Mouse (Mus musculus): ENCODE data around the gene Zdhhc19.
A peak's percentile ranks its signal among the peaks of the same experiment; 100 is the strongest.

The Zdhhc19 gene

DNA sequence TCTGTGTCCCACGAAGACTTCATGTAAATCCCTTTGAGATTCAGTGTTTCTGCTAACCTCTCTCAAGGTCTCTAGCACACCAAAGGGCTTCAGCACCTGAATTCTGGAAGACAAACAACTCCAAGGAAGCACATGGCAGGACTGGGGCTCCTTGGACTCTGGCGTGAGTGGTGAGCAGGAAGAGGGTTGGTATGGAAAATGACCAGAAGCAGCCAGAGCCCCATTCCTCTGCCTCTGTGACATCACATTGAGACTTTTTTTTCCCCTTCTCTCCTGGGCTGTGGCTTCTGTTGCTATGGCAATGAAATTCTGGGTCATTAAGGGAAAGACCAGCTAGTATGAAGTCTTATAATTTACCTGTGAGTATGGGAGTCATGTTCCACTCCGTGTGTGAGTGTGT lies at the start of gene Zdhhc19:
Gene Zdhhc19 (plus strand): TSS at position 301 of the 400 bp plus-strand sequence.
- DNase-seq = no peak

DNA sequence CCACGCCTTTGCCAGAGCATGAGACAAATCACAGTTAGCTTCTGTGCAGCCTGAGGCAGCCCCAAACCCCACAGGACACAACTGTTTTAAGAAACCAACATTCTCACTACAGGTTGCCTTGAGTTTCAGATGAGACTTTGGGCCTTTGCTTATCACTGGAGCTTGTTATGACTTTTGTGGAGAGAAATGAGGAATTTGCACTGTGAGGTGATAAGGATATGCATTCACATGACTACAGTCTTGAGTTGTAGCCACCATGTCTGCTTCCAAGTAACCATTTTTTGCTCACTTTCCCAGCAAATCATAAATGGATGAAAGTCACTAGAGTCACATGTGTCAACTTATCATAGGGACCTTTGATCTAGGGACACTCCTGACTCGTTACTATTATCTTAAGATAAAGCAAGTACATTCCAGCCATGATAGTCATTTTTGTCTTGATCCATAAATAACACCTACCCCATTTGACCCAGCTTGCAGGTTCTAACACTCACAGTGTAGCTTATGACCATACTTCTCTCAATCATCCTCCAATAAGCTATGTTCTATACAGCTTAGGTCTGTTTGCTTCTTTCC lies 49.4 kb upstream of the Zdhhc19 start:
- no peak for DNase-seq

DNA sequence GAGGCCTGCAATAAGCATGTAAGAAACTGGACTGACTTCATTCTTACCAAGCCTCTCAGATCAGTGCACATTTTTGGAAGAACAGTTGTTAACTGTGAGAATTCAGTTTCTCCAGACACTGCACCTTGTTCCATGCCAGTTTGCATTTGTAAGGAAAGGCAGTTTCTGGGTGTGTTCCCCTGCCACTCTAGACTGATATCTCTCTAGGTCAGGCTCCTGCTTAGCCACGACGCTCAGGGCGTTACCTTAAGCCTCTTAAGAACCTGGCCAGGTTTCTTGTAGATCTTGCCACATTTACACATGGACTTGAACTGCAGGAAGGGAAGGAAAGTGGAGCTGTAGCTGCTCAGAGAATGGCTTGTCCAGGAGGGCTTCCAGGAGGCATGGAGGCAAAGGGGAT lies 46.4 kb upstream of the Zdhhc19 start:
- DNase-seq = no peak

DNA sequence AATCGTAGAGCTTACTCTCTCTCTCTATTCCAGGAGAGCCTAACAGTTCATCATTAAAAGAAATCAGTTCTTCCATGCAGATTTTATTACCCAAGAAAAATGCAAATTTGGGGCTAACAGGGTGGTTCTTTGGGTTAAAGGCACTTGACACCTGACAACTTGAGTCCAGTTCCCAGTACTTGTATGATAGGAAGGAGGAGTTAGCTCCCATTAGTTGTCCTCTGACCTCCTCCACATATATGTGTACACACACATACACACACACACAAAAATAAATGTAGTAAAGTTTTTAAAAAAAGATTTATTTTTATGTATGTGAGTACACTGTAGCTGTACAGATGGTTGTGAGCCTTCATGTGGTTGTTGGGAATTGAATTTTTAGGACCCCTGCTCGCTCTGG lies 45.9 kb upstream of the Zdhhc19 start:
- no peak for DNase-seq

DNA sequence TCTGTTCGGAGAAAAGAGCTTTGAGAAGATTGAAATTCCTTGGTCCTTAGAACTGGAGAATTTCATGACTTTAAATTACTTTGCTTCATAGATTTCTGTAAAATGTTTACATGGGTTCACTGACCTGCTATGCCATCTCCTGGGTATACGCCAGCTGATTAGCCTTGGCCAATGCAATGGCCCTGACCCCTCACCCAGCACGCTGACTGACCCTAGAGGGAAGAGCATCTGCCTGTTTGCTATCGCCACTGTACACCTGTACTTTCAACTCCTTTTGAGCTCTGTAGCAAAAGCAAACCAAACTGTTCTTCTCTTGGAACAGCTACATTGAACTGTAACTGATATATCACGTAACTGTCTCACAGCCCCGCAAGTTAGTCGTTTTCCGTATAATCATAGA lies 43.0 kb upstream of the Zdhhc19 start:
- DNase-seq = no peak

DNA sequence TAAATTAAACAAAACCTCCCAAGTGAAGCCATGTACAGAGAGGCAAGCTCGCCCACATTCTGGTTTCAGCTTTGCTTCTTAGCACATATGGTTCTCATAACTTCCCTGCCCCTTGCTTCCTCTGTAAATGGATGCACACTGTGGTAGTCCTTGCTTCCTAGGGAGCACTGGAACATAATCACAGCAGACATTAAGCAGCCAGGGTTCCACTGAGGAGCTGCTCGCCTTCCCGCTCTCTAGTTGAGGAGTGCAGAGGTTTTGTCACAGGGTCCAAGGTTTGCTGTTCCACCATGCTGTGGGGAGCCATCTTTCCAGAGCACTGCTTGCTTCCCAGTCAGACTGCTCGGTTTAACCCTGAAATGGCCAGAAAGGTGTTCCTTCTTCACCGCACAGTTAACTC lies 41.4 kb upstream of the Zdhhc19 start:
- no peak for DNase-seq

DNA sequence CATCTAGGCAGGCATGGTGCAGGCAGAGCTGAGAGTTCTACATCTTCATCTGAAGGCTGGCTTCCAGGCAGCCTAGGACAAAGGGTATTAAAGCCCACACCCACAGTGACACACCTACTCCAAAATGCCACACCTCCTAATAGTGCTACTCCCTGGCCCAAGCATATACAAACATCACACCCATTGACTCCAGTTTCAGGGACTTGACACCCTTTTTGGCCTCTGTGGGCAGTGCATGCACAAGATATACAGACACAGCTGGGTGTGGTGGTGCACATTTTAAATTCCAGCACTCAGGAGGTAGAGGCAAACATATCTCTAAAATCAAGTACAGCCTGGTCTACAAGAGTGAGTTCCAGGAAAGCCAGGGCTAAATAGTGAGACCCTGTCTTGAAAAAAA lies 40.0 kb upstream of the Zdhhc19 start:
- no peak for DNase-seq

DNA sequence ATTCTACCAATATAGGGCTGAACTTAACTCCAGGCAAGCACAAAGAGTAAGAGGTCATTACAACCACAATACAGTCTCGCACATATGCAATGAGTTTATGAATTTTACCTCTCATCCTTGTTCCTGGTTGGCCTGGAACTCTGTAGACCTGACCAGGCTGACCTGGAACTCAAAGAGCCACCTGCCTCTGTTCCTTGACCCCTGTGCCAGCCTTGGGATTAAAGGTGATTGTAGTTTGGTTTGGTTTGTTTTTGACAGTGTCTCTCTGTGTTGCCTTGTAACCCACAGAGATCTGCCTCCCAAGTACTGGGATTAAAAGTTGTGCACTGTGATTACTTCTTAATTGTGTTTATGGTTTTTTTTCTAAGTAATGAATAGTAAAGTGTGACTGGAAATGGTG lies 39.3 kb upstream of the Zdhhc19 start:
- no peak for DNase-seq

DNA sequence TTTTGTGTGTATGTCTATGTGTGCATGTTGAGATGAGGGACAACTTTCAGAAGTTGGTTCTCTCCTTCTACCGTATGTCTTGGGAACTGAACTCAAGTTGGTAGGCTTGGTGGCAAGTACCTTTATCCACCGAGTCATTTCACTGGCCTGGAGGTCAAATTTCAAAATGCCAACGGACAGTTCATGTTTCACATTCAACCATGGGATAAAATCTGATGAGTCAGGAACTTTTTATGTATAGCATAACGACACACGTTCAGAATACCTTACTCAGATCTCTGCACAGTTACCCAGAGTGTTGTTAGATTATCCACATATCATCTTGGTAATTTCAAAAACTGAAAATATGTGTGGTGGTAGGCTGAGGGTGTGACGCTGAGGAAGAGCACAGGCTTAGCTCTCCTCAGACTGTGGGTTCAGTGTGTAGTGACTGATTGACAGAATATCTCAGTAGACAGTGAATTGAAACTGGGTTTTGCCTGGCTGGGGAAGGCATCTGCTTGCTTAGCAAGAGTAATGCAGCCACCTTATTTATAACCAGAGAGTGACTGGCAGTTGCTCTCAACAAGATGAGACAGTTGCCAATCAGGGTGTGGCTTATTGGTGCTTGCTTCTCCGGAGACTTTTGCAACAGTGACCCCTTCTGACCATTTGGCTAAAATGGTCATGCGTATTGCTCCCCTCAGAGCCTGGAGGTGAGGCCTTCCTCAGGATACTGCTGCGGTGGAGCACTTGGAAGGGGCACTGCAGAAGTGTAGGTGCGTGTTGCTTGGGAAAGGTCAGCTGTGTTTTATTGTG lies 38.3 kb upstream of the Zdhhc19 start:
- DNase-seq = peak; percentile 50 to 56

DNA sequence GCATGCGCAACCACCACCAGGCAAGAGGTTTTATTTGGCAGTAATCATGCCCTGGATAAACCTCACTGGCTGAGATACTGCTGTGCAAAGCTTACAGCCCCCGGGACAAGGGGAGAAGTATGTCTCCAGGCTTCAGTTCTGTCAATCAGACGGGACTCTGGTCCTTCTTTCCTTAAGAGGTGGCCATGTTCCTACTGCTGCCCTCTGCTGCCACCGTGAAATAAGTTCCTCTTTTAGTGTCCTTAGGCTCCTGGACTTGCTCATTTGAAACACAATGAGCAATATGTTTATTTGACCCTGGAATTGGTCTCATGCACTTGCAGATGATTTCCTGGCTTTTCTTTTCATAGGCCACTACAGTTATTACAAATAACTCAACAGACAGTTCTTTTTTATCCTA lies 35.5 kb upstream of the Zdhhc19 start:
- no peak for DNase-seq

DNA sequence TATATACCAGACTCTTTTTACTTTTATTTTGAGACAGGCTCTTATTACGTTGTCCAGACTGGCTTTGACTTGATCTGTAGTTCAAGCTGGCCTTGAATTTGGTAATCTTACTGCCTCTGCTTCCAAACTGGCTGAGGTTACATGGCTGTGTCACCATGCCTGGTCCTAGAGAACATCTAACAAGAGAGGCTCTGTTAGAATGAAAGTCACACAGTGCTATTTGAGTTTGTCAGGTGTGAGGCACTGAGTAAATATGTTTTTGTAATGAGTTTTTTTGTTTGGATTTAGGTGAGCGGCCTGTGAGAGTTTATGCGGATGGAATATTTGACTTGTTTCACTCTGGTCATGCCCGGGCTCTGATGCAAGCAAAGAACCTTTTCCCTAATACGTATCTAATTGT lies 34.4 kb upstream of the Zdhhc19 start:
- no peak for DNase-seq

DNA sequence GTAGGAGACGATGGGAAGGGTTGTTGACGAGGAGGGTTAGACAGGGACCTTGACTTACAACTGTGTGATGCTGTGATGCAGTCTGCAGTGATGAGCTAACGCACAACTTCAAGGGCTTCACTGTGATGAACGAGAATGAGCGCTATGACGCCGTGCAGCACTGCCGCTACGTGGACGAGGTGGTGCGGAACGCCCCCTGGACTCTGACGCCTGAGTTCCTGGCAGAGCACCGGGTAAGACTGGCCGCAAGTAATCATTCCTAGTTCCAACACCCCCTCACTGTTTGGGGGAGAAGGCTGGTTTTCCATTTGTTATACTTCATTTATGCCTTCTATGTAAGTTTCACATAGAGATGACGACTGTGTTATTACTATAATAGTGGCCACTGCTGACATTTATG lies 33.1 kb upstream of the Zdhhc19 start:
- no peak for DNase-seq

DNA sequence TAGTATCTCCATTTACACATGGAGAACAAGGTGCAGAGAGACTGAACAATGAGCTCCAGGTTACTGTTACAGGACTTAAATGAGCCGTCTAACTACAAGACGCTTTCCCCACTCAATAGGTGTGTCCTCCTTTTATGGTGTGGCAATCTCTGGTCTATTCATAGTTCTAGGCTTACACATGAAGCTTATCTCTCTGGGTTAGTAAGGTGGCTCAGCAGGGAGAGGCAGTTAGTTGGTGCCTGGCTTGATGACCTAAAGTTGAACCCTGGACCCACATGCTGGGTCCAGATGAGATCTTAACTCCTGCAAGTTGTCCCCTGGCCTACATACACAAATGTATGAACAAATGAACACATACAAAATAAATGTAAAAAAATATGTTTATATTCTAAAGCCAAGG lies 32.6 kb upstream of the Zdhhc19 start:
- DNase-seq = no peak

DNA sequence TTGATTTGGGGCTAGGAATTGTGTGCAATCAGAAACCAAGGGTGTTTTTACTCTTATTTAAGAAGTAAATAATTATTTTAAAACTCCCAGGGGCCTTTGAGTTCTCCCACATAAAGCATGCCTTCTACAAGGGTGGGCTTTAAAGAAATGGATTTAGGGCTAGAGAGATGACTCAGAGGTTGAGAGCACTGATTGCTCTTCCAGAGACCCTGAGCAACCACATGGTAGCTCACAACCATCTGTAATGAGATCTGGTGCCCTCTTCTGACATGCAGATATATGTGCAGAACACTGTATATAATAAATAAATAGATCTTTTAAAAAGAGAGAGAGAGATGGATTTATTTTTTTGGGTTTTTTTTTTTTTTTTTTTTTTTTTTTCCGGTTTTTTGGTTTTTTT lies 31.2 kb upstream of the Zdhhc19 start:
- DNase-seq = no peak

DNA sequence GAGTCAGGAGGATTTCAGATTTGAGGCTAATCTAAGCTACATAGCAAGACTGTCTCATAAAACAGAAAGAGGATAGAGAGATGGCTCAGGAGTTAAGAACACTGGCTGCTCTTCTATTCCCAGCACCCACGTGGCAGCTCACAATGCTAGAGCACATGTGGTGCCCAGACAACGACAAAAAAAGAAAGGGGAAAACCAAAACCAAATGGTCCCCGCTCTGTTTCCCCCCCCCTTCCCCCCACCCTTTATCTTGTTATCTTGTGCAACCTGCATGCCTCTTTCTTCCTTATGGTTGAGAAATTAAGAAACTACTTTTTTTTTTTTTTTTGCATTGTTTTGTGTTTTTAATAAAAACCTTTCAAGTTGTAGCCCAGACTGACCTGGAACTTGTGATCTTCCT lies 27.6 kb upstream of the Zdhhc19 start:
- no peak for DNase-seq

DNA sequence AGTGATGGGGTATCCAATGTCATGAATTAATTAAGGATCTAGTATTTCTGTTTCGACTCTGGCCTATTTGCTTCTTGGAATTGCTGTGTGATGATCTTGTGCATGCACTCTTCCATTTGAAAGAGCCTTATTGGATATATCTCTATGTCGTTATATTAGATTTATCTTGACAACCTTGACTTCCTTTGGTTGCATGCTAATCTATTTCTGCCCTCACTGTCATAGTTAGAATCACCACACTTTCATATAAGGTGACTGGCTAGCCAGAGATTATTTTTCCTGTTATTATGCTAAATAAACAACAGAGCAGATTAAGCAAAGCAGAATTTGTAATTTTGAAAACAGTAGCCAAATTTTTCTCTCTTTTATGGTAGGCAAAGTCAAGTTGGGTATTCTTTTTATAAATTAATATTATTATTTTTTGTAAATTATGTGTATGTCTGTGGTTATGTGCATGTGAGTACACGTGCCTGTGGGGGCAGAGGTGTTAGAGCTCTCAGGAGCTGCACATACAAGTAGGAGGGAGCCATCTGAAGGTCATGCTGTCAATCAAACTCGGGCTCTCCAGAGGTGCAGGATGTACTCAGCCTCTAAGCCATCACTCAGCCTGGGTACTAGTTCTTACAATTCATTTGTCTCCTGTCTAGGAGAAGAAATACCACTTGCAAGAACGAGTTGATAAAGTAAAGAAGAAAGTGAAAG lies 26.5 kb upstream of the Zdhhc19 start:
- DNase-seq = no peak

DNA sequence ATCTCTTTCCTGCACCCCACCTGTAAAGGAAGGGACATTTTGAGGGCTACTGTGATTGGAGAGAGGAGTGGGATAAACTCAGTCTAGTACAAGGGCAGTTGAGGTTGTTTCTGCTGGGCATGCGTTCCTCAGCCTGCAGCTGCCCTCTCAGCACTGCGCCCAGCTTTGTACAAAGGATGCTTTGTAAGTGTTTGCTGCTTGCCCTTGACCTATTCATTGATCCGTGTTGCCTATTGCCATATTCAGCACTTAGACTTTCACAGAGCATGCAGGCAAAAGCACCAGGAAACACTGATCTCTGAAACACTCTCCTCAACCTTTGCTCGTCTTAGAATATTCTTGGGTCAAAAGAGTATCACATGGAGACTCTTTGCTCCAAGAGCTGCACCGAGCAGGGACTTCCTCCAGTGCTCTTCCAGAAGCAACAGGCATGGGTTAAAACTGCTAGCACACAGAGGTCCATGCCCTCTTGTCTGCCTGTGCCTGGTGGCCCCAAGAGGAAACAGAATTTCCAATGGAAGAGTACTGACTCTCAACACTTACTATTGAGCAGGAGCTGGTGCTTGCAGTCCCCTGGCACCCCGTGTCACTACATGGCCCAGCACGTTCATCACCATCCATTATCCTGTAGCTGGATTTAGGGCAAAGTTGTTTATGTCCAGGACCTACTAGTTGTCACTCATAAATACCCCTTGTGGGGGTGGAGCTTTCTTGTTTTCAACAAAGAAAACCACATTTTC lies 23.6 kb upstream of the Zdhhc19 start:
- no peak for DNase-seq

DNA sequence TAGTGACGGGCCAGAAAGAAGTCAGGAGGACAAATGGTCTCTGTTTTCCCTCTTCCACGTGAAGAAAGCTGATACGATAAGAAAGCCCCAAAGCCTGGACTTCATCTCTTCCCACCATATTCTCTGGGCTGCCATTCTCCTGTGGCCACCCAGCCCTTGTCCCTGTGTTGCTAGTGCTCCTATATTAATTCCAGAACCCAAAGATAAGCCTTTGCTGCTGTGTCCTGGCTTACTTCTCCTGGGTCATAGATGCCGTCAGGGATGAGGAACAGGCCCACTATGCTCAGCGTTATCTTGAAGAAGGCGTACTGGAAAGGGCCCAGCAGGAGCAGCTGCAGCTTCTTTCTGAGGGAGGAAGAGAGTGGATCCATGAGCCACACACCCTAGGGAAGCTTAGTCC lies 18.8 kb upstream of the Zdhhc19 start:
- DNase-seq = no peak

DNA sequence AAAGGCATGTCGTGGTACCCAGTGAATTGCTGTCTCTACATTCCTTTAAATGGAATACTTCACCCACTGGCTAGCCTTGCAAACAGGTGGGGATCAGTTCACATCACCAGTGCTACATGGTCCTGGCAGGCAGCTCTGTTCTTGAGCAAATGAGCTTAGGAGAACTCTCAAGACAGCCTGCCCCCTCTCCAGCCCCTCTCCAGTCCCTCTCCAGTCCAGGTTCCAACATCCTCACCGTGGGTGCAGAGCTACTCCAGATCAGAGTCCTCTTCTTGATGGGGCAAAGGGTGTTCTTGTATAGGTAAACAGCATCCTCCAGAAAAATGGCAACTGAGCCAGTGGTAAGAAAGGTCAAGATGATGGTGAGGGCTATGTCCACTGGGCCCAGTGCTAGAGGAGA lies 16.6 kb upstream of the Zdhhc19 start:
- DNase-seq = no peak

DNA sequence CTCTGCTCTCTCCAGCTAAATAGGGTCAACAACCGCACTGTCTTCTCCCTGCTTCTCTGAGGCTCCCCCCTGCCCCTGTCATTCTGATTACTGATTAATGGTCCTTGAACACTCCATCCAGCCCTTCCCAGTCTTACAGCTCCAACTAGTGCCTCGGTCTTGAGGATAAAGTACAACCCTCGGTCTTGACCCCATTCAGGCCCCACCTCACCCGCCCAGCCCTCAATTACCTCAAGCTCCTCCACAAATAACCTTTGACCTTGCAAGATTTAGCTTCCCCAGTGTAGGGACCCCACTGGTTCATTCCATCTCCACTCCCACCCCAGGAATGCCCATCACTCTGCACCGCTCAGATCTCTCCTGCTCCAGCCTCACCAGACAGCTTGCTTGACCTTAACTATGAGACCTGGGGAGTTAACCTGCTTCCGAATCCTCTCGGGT lies 11.6 kb upstream of the Zdhhc19 start:
- DNase-seq = no peak

DNA sequence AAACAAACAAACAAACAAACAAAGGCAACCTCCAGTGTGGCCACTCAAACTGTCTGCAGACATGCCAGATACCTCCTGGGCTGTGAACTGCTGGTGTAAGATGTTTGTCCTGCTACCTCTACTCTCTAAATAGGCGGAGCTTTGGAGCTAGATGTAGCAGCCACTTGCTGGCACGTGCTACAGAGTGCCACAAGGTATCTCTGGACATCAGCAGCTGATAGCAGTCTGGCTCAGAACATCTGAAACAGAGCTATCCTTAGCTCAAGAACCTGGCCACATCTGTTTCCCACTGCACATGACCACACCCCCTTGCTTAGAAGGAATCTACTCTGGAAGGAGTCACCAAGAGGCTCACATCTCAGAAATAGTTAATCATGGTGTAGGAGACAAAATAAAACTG lies 10.9 kb upstream of the Zdhhc19 start:
- DNase-seq = no peak

DNA sequence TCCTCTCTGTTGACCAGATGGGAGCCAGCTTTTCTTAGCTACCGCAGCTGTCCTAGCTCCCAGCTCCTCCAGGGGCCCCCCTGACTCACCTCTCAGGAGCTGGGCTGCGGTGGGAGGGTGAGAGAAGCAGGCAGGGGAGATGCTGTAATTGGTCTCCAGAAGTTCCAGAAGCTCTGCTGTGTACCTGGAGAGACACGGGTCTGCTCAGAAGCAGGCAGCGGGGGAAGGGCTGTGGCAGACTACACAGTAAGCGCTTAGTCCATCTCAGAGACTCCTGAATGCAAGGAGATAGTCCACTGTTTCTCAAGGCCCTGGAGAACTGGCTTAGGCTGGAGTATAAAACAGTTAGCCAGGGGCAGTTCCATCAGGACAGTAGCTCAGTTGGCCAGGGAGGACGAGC lies 10.0 kb upstream of the Zdhhc19 start:
- DNase-seq = no peak

Data from B cell, adult 2 months (primary cell).